Mouse (Mus musculus) midbrain, embryonic 13.5 days (tissue): Measurements from ENCODE around the gene C1qa. TPM values are rescaled to one million over a fixed set of nuclear protein-coding genes. Genes with fewer than 3 reads are reported as not detected.
A peak's percentile ranks its signal among the peaks of the same experiment; 100 is the strongest.

Experiments used
- ATAC-seq: fragments of 200-750 bp; cut with Nextera tagmentation; 2 replicates; pipeline ENCODE4 v1.8.0; 2017; ENCODE audit warnings: mild to moderate bottlenecking, moderate TSS enrichment, moderate library complexity
- H3K27ac ChIP-seq: fragments of 300-500 bp; sonication (generic); 2 replicates; pipeline ENCODE4 v1.5.1; 2015; ENCODE audit warnings: inconsistent platforms, mild to moderate bottlenecking, moderate library complexity
- H3K27me3 ChIP-seq: fragments of 300-500 bp; sonication (generic); 2 replicates; pipeline ENCODE4 v1.6.1; 2015; ENCODE audit warnings: mild to moderate bottlenecking, inconsistent platforms
- H3K36me3 ChIP-seq: fragments of 300-500 bp; sonication (generic); 2 replicates; pipeline ENCODE4 v1.6.1; 2015; ENCODE audit warnings: mild to moderate bottlenecking, inconsistent platforms
- H3K4me1 ChIP-seq: fragments of 300-500 bp; sonication (generic); replicated peaks from 2 replicates; pipeline ENCODE4 v1.6.1; 2015; ENCODE audit warnings: inconsistent platforms
- H3K4me2 ChIP-seq: fragments of 300-500 bp; sonication (generic); replicated peaks from 2 replicates; pipeline ENCODE4 v1.6.1; 2015; ENCODE audit warnings: moderate library complexity, mild to moderate bottlenecking, inconsistent platforms
- H3K4me3 ChIP-seq: fragments of 300-500 bp; sonication (generic); replicated peaks from 2 replicates; pipeline ENCODE4 v1.5.1; 2015; ENCODE audit warnings: mild to moderate bottlenecking, inconsistent platforms
- H3K9ac ChIP-seq: fragments of 300-500 bp; sonication (generic); replicated peaks from 2 replicates; pipeline ENCODE4 v1.6.1; 2015; ENCODE audit warnings: mild to moderate bottlenecking, inconsistent platforms
- H3K9me3 ChIP-seq: fragments of 300-500 bp; sonication (generic); 2 replicates; pipeline ENCODE4 v1.6.1; 2016; ENCODE audit warnings: mild to moderate bottlenecking, inconsistent platforms
- WGBS: fragments of 180-500 bp; shearing (Covaris S2); methylation state at CpG from one replicate; pipeline ENCODE4 v1.1.7; 2015; 5-methylcytosine and 5-hydroxymethylcytosine counted together
- polyA plus RNA-seq: library from polyadenylated mRNA; unstranded; fragments of >200 nt; fragmentation: Nextera tagmentation; extraction: Ambion mirVana; gene quantifications from 2 replicates; pipeline ENCODE4 v1.2.1, GENCODE M21; 2015

C1qa gene
- polyA plus RNA-seq, 1 experiment from 2014 or later, result 16.5 TPM

DNA sequence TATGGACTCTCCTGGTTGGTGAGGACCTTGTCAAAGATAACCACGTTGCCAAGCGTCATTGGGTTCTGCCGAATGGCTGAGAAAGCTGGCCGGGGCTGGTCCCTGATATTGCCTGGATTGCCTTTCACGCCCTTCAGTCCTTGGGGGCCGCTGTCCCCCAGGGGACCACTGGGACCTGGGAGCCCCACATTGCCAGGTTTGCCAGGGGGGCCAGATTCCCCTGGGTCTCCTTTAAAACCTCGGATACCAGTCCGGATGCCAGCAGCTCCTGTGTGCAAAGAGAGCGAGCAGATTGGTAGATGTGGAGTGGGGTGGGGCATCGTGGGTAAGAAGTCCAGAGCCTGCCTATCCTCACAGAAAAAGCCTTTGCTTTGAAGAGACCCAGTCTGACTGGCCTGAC is 2.1 kb downstream of the C1qa start:
- no peak overlapping the region for H3K9ac ChIP-seq
- no peak overlapping the region for H3K4me3 ChIP-seq
- no peak overlapping the region for H3K27ac ChIP-seq
- no peaks in the 10 kb centered on the region for H3K9me3 ChIP-seq
- WGBS, result 32% methylated on average over 10 of the region's 10 CpGs
- peaks cover 20% of the 10 kb centered on the region for H3K4me1 ChIP-seq
- ATAC-seq, result no peak
- H3K36me3 ChIP-seq, result no peaks in the 10 kb centered on the region
- H3K4me2 ChIP-seq, result peak overlapping the region; percentile 40
- peaks cover 71% of the 10 kb centered on the region for H3K27me3 ChIP-seq

DNA sequence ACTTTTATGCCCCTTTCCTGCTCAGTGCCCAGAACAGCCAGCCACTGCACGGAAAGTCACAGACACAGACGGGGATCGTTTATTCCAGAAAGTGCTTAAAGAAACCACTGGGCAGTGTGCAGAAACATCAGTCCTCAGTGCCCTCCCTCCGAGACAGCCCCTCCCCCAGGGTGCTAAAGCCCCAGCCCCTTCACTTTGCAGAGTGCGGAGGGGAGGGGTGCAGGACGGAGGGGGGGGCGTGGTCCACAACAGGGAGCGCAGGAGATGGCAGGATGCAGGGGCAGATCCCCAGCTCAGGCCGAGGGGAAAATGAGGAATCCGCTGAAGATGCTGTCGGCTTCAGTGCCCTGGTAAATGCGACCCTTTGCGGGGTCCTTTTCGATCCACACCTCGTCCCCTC is 2.7 kb downstream of the C1qa start:
- Histone ChIP-seq H3K4me3 (no peak overlapping the region; the same call in 1 of the 2 replicates), H3K9ac (no peak overlapping the region; the same call in 1 of the 2 replicates), H3K27me3 (peaks cover 74% of the 10 kb centered on the region), H3K4me1 (peaks cover 20% of the 10 kb centered on the region), H3K9me3 (no peaks in the 10 kb centered on the region), H3K36me3 (no peaks in the 10 kb centered on the region), H3K27ac (no peak overlapping the region), H3K4me2 (peak overlapping the region; percentile 40)
- WGBS, result 4% methylated on average over 15 of the region's 15 CpGs
- ATAC-seq, result no peak

- H3K9me3 ChIP-seq, result no peaks in the 10 kb centered on the region
- H3K27me3 ChIP-seq, result peaks cover 80% of the 10 kb centered on the region
- ATAC-seq, result no peak
- H3K4me1 ChIP-seq, result peaks cover 20% of the 10 kb centered on the region
- no peak overlapping the region for H3K4me3 ChIP-seq
- no peak overlapping the region for H3K4me2 ChIP-seq
- WGBS, result 72% methylated on average over 4 of the region's 4 CpGs
- no peaks in the 10 kb centered on the region for H3K36me3 ChIP-seq
- H3K27ac ChIP-seq, result no peak overlapping the region
- H3K9ac ChIP-seq, result no peak overlapping the region
Observed at GRCm38 (mm10) chr4:136894821-136895220, 3.8 kb downstream of the C1qa start.

GRCm38 (mm10) chr4:136893691-136894543 is 4.7 kb downstream of the C1qa start:
- ATAC-seq, result peak; percentile 85
- Histone ChIP-seq H3K4me2 (no peak overlapping the region), H3K27me3 (peaks cover 80% of the 10 kb centered on the region), H3K9me3 (no peaks in the 10 kb centered on the region), H3K4me3 (no peak overlapping the region), H3K9ac (no peak overlapping the region), H3K4me1 (peaks cover 20% of the 10 kb centered on the region), H3K27ac (no peak overlapping the region), H3K36me3 (no peaks in the 10 kb centered on the region)
- WGBS, result 4% methylated on average over 9 of the region's 9 CpGs

GRCm38 (mm10) chr4:136892811-136893210 is 5.8 kb downstream of the C1qa start, which contains the start of gene C1qc:
Gene C1qc (minus strand): TSS chr4:136893065.
- H3K9me3 ChIP-seq, result no peaks in the 10 kb centered on the region
- 67% methylated on average over 5 of the region's 5 CpGs for WGBS
- H3K27ac ChIP-seq, result no peak within 1 kb of the TSS
- H3K4me2 ChIP-seq, result no peak within 1 kb of the TSS
- peaks cover 18% of the 10 kb centered on the region for H3K4me1 ChIP-seq
- no peak for ATAC-seq
- no peaks in the 10 kb centered on the region for H3K36me3 ChIP-seq
- no peak within 1 kb of the TSS for H3K4me3 ChIP-seq
- peaks cover 71% of the 10 kb centered on the region for H3K27me3 ChIP-seq
- H3K9ac ChIP-seq, result no peak within 1 kb of the TSS

DNA sequence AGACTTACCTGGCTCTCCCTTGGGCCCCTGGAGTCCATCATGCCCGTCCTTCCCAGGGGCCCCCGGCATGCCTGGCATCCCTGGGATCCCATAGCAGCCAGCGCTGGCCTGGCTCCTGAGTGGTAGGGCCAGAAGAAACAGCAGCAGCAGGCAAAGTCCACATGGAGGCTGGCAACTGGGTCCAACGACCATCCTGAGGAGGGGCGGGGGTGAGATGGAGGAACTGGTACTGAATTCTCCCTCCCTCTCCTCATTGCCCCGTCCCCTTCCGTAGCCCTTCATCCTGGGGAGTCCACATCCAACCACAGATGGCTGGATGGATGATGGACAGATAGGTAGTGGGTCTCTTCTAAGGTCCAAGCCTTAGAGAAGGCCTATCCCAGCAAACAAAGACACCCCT is 6.2 kb downstream of the C1qa start:
- H3K9ac ChIP-seq, result no peak overlapping the region

DNA sequence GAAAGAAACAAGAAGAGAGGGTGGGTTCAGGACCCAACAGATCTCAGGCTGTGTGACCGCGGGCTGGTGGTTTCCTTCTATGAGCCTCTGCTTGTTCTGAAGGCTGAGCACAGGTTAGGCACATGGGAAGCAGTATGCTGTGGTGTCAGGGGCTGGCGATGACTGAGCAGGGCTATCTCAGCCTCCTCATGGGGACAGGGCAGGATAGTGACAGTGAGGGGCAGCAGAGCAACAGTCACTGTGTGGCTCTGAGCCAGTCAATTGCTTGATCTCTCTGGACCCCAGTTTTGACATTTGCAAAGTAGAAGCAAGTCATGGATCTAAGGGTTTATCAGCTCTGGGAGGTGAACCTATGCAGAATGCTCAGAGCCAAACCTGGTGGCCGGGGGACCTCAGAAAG is 7.5 kb downstream of the C1qa start:
- 77% methylated on average over 4 of the region's 4 CpGs for WGBS
- H3K9me3 ChIP-seq, result no peaks in the 10 kb centered on the region
- peaks cover 19% of the 10 kb centered on the region for H3K4me1 ChIP-seq
- H3K9ac ChIP-seq, result no peak overlapping the region
- H3K36me3 ChIP-seq, result no peaks in the 10 kb centered on the region
- peaks cover 54% of the 10 kb centered on the region for H3K27me3 ChIP-seq
- ATAC-seq, result no peak
- H3K27ac ChIP-seq, result no peak overlapping the region
- no peak overlapping the region for H3K4me2 ChIP-seq
- H3K4me3 ChIP-seq, result no peak overlapping the region

More for the DNA sequence above, 6.2 kb downstream of the C1qa start:
- Histone ChIP-seq H3K27me3 (peaks cover 67% of the 10 kb centered on the region), H3K9me3 (no peaks in the 10 kb centered on the region), H3K27ac (no peak overlapping the region), H3K4me3 (no peak overlapping the region), H3K36me3 (no peaks in the 10 kb centered on the region), H3K4me2 (no peak overlapping the region), H3K4me1 (peaks cover 18% of the 10 kb centered on the region)
- no peak for ATAC-seq
- WGBS, result 61% methylated on average over 7 of the region's 7 CpGs

GRCm38 (mm10) chr4:136889981-136890380 is 8.6 kb downstream of the C1qa start:
- Histone ChIP-seq H3K4me3 (no peak overlapping the region), H3K9ac (no peak overlapping the region), H3K36me3 (no peaks in the 10 kb centered on the region), H3K9me3 (no peaks in the 10 kb centered on the region), H3K27me3 (peaks cover 43% of the 10 kb centered on the region), H3K27ac (no peak overlapping the region), H3K4me2 (no peak overlapping the region), H3K4me1 (peaks cover 20% of the 10 kb centered on the region)
- no peak for ATAC-seq
- WGBS, result 92% methylated on average over 15 of the region's 15 CpGs

GRCm38 (mm10) chr4:136887714-136888113 is 10.9 kb downstream of the C1qa start:
- no peak overlapping the region for H3K4me2 ChIP-seq
- ATAC-seq, result no peak
- peaks cover 25% of the 10 kb centered on the region for H3K27me3 ChIP-seq
- 80% methylated on average over 5 of the region's 5 CpGs for WGBS
- H3K4me3 ChIP-seq, result no peak overlapping the region
- H3K9me3 ChIP-seq, result no peaks in the 10 kb centered on the region
- H3K36me3 ChIP-seq, result no peaks in the 10 kb centered on the region
- H3K27ac ChIP-seq, result no peak overlapping the region
- H3K4me1 ChIP-seq, result peaks cover 14% of the 10 kb centered on the region
- no peak overlapping the region for H3K9ac ChIP-seq

GRCm38 (mm10) chr4:136886101-136886500 is 12.5 kb downstream of the C1qa start, which contains the start of gene C1qb:
Gene C1qb (minus strand): TSS chr4:136886187.
- WGBS, result 82% methylated on average over 7 of the region's 7 CpGs
- 0 out of 2 replicates have a peak, but pooled peaks have one; percentile 27 for ATAC-seq
- Histone ChIP-seq H3K4me3 (no peak within 1 kb of the TSS), H3K27me3 (peaks cover 12% of the 10 kb centered on the region; the same call in 1 of the 2 replicates), H3K4me1 (peaks cover 14% of the 10 kb centered on the region), H3K9me3 (no peaks in the 10 kb centered on the region), H3K36me3 (no peaks in the 10 kb centered on the region), H3K27ac (peak within 1 kb of the TSS; percentile 70), H3K4me2 (0 out of 2 replicates have a peak within 1 kb of the TSS, but pooled peaks have one; percentile 4), H3K9ac (no peak within 1 kb of the TSS; the same call in 1 of the 2 replicates)

DNA sequence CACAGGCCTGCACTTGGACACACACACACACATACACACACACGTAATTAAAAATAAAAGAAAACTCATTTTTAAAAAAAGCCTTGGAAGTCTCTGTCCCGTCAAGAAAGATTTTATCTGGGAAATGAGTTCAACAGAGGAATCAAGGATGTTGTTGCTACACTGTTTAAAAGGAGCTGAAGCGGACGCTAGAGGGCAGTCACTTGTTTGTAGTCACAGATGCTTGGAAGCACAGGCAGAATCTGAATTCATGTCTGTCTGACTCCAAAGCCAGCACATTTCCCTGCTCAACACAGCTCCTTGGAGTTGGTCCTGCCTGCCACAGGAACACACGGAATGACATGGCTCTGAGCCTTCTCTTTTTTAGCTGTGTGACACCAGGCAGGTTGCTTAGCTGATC is 20.0 kb downstream of the C1qa start:
- no peak for ATAC-seq
- Histone ChIP-seq H3K27me3 (no peaks in the 10 kb centered on the region), H3K4me2 (no peak overlapping the region), H3K36me3 (no peaks in the 10 kb centered on the region), H3K4me1 (no peaks in the 10 kb centered on the region), H3K27ac (no peak overlapping the region), H3K9ac (no peak overlapping the region), H3K9me3 (no peaks in the 10 kb centered on the region), H3K4me3 (no peak overlapping the region)
- WGBS, result 29% methylated on average over 5 of the region's 5 CpGs

DNA sequence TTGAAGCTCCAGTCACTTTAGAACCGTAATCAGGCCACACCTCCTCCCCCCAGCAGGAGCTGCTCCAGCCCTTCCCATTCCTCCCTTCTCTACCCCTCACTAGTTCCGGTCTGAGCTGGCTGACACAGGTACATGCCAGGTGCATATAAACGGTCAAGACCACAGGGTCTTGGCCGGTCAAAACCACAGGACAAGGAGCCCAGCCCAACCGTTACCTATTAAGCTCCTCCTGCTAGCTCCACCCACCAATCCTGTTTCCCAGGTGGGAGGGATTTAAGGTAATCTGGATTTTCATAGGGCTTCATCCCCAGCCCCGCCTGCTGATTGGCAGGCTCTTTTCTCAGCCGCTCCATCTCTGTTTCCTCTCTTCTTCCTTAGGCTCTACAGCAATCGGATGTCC is 20.4 kb downstream of the C1qa start:
- 54% methylated on average over 8 of the region's 8 CpGs for WGBS
- Histone ChIP-seq H3K27ac (no peak overlapping the region), H3K27me3 (no peaks in the 10 kb centered on the region), H3K36me3 (no peaks in the 10 kb centered on the region), H3K4me1 (no peaks in the 10 kb centered on the region), H3K4me3 (no peak overlapping the region), H3K4me2 (no peak overlapping the region), H3K9ac (no peak overlapping the region), H3K9me3 (no peaks in the 10 kb centered on the region)
- ATAC-seq, result no peak
